Mouse (Mus musculus) limb, embryonic 13.5 days (tissue): ENCODE measurements around the gene Zfp189. TPM values are rescaled to one million over a fixed set of nuclear protein-coding genes. Genes with fewer than 3 reads are reported as not detected.

Experiments
- polyA plus RNA-seq: library from polyadenylated mRNA; unstranded; fragments of >200 nt; fragmentation: Nextera tagmentation; extraction: Ambion mirVana; gene quantifications from 2 replicates; pipeline ENCODE4 v1.2.1, GENCODE M21; 2015

The Zfp189 gene
- polyA plus RNA-seq, 1 experiment from 2014 or later: 14.0 TPM

Other genes starting within 250 kb of the Zfp189 start
- gene Acnat2, start 113.0 kb upstream of the Zfp189 start, polyA plus RNA-seq: not detected in 2 replicates
- 0.10 TPM in 1 of 2 replicates, not detected in the other for gene Acnat1, start 47.3 kb upstream of the Zfp189 start, polyA plus RNA-seq
- 0.11 TPM in 1 of 2 replicates, not detected in the other for gene Baat, start 14.6 kb upstream of the Zfp189 start, polyA plus RNA-seq
- 87.0 and 87.1 TPM in 2 replicates for gene Mrpl50, start 83 bp upstream of the Zfp189 start, polyA plus RNA-seq
- gene Aldob, start 28.4 kb downstream of the Zfp189 start, polyA plus RNA-seq: 0.20 and 0.70 TPM in 2 replicates
- 32.0 and 34.1 TPM in 2 replicates for gene Tmem246, start 76.7 kb downstream of the Zfp189 start, polyA plus RNA-seq
- gene Rnf20, start 110.8 kb downstream of the Zfp189 start, polyA plus RNA-seq: 54.1 and 56.5 TPM in 2 replicates
- gene Ppp3r2, start 160.8 kb downstream of the Zfp189 start, polyA plus RNA-seq: 0.22 and 0.24 TPM in 2 replicates